Mouse (Mus musculus) kidney, postnatal 4 days (tissue): ENCODE measurements at regions not wholly inside any gene's neighbourhood (a gene's known extent, or its start where the extent isn't known, plus 50 kb on each side); places are given as distances from the start of the nearest gene placed in this dataset.
"Not testable (repeated sequence)": the region's sequence is repeated elsewhere in the genome, so short reads cannot be mapped to it uniquely, and the experiment has no call there.

ENCODE experiments used
- DNase-seq, 2 experiments: peaks; one replicate each; pipeline ENCODE4 v3.0.0; 2021; ENCODE audit warnings: mixed read lengths in 2 of 2

DNA sequence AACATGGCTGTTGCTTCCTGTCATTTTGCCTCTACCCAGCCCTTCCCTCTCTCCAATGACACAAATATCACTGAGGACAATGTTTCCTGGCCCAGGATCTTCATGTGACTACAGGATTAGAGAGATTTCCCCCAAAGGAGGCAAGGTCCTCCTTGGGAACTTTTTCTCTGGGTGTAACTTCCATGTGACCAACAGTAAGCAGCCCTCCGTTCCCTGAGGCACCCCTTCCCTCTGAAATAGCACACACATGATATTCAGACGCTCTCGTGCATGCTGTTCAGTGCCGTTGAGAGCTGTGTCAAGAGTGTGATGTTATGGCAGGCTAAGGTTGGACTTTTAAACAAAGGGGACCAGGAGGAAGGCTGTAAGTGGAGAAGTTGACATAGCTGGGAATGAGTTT lies 169.2 kb upstream of the Otx2 start:
- no peak for DNase-seq

DNA sequence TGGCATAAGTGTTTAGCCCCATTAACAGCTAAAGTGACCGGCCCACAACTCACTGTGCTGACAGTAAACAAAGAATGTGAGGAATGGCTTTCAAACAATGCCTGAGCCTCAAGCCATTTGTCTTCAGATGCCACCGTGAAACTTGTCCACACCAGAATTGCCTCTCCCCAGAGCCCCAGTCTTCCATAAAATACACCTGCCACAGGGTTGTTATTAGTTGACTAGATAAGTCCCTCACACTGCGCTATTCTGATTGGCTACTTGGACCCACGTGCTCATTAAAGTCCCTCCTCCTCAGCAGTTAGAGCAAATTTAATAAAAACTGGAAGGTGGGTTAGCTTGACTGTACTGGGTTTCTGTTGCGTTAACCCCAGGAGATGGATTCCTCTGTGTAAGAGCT lies 167.7 kb upstream of the Otx2 start:
- DNase-seq: no peak

DNA sequence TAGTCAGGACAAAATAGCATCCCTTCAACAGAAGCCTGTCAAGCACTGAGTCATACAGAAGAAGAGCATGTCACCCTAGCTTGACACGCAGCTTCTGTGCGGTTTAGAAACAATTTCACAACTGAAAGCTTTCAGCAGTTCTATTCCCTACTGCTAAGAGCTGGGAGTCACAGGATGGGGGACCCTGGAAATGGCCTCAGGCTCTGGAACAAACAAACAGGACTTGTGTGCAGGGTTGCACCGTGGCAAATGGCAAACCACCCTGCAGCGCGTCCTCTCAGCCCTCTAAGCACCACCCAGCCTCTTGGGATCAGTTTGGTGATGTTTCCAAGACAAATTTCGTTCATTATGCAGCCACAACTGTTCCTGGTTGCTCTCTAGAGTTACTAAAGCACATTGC lies 163.6 kb upstream of the Otx2 start:
- DNase-seq: no peak

DNA sequence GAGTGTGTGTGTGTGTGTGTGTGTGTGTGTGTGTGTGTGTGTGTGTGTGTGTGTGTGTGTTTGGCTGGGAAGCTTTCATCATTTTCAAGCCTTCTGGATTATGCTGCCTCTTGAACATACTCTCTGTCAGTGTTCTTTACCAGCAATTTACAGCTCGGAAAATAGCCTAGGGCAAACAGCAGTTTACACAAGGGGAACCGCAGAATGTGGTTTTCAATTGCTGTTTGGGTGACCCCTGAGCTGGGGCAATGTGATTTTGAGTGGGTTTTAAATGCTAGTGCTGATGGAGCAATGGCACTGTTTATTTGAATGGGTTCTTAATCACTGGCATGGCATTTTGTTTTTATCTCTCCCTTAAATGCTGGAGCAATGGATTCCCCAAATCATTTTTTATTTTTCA lies 162.5 kb upstream of the Otx2 start:
- DNase-seq: no peak

DNA sequence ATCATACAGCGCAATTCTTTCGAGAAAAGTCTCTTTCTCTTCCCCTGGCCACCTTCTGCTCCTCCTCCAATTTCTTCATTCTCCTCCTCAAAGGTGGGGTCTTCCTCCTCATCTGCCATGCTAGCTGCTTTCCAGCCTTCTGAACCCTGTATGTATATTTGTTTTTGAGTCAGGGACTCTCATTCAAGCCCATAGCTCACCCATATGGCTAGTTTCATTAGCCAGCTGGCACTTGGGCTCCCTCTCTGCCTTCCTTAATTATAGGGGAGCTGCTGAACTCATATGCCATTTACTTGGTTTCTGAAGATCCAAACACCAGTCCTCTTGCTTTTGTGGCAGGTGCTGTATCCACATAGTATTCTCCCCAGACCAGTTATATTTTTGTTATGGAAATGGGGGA lies 160.8 kb upstream of the Otx2 start:
- DNase-seq: no peak

DNA sequence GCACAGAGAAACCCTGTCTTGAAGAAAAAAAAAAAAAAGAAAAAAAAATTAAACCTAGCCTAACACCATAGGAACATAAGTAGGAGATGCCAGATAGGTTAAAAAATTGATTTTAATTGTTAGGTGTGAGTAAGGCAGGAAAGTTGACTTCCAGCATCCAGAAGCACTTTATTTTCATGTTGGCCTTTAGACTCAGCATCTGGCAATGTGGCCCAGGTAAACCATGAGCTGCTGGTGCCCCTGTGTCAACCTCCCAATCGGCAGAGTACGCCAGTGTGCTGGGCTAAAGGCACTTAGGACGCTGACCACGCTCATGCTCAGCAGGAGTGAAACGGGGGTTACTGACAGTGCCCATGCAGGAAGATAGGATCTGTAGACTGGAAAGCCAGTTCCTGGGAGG lies 152.8 kb upstream of the Otx2 start:
- no peak for DNase-seq

DNA sequence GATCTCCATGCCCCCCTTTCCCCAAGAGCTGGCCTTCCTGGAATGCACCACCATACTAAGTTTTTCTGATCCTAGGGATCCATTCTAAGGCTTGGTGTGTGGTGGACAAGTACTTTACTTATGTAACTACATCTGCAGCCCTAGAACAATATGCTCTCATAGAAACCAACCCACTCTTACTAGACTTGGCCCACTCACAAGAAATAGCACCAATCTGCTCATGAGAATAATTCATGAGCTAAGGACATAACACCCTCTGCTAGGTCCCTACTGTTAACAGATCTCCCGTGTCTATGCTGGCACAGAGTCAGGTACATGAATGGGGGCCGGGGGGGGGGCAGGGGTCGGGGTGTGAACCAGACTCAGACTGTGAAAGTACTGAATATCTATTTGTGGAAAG lies 150.8 kb upstream of the Otx2 start:
- no peak for DNase-seq

DNA sequence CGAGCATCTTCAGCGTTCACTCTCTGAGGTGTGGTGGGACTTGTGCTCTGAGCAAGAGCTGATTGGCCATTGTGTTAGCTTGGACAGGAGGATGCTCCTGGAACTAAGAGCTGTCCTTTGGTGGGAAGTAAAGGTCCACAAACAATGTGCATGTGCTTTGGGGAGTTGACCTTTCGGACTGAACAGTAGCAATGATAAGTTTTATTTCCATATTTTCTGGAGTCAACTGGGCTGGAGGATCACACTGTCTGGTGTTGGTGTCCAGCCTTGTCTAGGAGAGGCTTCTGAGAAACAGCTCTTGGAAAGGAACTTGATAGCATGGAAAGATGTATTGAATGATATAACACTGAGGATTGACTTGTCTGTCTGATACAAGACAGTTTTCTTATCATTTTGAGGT lies 142.3 kb upstream of the Otx2 start:
- DNase-seq: no peak

DNA sequence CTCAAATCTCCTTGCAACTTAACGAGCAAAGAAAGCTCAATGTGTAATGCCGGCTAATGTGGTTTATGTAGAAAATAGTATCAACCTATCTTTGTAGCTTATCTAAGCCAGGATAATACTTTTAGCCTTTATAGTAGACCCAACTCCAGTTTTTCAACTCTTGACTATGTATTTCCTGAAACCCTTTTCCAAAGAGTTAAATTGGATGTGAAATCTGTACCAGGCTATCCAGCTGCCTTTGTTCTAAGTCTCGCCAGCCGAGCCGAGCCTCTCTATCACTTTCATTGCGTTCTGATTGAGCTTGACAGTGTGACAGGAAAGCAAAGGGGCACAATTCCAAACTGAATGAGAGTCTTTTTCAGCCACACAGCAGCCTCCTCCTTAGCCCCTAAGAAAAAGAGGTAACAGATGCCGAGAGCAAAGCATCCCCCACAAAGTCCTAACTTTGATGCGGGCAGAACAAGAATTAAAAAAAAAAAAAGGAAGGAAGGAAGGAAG lies 141.7 kb upstream of the Otx2 start:
- no peak for DNase-seq

DNA sequence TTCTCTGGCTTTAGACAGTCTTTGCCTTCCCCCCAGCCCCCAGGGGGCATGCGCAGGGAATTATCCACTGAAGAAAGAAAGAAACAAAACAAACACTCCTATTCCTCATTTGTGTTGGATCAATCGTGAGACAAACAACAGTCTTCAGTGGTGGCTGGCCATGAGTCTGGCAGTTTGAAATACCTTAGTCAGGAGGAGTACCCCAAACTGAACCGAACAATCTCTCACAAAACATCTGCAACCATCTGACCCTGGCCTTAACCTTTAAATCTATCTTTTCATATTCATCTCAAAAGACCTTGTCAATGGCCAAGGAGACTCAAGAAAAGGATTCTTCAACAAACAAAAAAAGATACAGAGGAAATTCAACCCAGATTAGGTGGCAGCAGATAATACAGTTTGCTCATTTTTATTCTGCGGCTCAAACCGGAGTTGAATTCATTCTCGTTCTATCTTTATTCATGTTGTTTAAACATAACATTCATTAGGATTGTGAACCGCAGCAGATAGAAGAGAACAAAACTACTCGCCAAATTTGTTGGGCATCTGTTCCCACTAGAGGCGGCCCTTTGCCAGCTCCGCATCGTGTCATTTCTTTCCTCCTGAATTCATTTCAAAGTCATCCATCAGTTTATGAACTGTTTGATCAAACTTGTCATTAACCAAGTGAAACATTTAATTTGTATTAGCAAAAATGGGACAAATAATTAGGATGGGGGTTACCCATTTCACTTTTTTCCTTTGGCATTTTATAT lies 139.3 kb upstream of the Otx2 start:
- no peak for DNase-seq

DNA sequence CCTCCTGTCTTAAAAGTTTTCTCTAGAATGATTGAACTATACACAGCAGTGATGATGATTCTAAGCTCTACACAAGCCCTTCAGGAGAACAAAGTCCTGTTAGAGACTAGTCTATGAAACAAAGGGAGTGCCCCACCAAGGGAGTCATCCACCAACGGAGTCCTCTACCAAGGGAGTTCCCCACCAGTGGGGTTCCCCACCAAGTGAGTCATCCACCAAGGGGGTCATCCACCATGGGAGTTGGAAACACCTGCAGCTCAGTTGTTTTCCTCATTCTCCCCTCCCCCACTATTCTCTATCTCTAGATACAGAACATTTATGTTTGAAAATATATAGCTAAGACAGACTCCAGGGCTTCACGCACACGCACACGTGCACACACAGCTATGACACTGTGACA lies 130.5 kb upstream of the Otx2 start:
- DNase-seq: no peak

DNA sequence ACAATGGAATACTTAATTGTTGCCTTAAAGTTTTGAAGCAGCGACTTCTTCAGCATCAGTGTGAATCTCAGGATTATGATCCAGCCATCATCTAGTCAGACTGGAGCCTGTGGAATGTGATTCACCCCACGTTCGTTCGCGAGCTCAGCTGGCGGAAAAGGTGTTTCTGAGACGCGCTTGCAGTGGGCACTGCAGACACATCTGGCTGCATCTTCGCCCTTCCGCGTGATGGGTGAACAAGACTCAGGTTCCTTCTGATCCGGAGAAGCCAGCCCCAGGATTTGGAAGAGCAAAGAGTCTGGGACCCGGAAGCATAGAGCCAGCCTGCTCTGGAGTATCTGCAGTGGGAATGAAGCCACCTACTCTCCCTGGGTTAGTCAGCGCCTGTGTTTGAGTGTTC lies 127.7 kb upstream of the Otx2 start:
- no peak for DNase-seq

DNA sequence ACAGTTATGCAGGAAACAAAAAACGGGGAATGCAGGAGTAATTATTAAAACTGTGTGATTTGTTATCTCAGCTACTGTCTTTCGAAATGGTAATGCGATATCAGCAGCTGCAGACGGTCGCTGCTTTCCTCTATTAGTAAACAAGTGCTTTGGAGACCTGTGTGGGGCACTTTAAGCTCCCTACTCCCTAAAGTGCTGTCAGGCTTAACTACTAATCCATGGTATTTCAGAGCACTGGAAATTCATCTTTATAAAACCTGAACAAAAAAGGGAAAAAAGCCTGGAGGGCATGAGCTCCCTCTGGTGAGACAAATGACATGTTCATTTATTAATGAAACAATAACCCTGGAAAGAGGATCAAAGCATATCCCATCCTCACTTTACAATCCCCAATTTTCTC lies 127.2 kb upstream of the Otx2 start:
- no peak for DNase-seq

DNA sequence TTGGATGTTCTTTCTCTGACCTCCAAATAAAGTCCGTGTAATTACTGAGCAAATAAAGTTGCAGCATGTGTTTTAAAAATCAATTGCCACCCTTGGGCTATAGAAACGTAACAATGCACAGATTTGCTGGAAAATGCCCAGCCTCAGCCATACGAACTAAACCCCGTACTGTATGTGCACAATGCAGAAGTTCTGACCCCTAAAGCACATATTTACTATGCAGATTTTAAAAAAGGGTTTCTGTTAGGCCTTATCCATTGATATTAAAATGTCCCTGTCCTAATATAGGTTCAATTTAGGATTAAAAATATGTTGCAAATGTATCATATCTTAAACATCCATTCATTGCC lies 126.5 kb upstream of the Otx2 start:
- no peak for DNase-seq

DNA sequence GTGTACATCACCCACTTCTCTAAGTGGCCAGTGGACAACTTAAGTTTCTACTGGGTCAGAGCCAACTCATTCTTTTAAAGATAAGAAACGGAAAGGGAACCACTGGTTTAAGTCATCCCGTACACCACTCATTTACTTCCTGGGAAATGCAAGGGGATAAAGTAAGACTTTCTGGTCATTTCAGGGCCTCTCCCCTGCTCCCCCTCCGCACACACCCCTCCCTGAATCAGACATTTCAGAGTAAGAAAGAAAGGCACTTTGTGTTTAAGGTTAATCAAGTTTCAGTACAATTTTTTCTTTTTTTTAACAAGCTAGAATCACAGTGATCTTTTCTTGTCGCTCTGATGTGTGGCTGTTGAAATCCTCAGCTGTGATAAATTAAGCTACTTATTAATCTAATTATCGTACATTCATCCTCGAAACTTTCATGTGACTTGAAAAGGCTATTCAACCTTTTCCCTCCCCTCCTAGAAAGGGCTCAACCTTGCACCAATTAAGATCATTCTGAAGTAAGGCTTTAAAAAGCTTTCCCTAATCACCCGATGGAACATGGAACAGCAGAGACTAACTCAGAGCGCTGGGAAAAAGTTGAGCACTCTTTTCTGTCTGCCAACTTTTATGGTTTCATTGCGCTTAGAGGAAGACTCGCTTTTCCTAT lies 126.0 kb upstream of the Otx2 start:
- no peak for DNase-seq

DNA sequence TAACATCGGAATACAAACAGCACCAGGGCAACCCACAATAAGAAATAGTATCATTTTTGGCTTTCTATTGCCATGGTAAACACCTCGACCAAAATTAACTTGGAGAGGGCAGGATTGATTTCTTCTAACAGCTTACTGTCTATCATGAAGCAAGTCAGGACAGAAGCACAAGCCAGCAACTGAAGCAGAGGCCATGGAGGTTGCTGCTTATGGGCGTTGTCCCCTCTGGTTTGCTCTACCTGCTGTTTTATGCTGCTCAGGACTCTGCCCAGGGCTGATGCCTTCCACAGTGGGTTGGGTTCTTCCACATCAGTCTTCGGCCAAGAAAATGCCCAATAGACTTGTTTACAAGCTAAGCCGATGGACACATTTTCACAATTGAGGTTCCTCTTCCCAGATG lies 117.9 kb upstream of the Otx2 start:
- no peak for DNase-seq

DNA sequence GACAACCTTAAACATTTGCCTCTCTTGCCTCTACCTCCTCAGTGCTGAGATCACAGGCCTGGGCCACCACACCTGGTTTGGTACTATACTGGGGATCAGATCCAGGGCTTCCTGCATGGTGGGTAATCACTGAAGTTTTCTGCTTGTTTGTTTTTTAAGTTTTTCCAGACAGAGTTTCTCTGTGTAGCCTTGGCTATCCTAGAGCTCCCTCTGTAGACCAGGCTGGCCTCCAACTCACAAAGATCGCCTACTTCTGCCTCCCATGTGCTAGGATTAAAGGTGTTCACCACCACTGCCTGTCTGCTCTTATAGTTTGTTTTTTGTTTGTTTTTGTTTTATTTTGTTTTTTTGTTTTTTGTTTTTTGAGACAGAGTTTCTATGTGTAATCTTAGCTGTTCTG lies 105.7 kb upstream of the Otx2 start:
- DNase-seq: no peak

DNA sequence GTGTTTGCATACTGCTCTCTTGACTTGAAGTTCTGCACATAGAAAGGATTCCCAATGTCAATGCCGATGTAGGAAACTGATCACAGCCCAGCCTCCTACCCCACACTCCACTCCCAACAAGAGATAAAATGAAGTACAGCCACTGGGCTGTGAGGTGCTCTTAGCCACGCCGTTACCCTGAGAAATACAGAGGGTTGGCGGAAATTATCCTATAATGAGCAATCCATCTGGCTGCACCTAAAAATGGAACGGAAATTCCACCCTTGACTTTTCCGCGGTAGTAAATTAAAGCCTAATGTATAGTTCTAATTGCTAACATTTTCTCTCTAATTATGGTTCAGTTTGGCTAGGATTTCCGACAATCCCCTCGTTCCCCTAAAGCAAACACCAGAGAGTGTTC lies 97.2 kb upstream of the Otx2 start:
- no peak for DNase-seq

DNA sequence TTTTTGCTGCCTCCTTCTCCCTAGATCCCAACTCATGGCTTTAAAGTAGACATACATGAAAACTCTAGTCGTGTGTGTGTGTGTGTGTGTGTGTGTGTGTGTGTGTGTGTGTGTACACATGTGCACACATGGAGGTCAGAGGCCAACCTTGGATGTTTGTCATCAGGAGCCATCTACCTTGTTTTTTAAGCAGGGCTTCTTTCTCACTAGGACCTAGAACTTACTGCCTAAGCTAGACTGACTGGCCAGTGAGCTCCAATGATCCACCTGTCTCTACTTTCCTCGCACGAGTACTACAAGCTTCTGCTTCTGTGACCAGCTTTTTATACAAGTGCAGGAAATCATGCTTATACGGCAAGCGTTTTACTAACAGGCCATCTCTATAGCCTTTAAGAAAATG lies 89.1 kb upstream of the Otx2 start:
- DNase-seq: no peak

DNA sequence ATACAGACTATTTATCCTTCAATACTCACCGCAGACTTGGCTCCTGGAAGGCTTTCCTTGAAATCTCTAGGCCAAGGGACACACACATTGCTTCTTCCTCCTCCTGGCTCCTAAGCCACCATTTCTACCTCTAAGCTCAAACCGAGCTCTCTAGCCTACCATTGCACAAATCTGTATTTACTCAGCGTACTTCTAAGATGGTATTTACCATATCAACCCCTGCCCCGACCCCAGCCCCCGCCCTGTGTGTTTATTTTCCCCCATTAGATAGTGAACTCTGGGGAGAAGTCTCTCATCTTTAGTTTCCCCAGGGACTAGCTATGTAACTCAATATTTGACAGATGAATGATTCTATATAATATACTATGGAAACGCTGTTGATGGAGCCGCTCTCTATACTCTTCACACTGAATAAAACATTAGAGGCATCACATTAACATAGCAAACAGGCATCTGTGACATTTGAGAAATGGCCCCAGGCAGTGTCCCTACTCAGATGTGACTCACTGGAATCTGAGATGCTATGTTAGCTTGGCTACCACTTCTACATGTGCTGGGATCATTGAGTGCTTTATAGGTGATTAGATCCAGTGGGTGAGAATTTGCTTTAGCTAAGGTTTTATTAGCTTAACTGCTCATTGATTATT lies 87.5 kb upstream of the Otx2 start:
- no peak for DNase-seq

DNA sequence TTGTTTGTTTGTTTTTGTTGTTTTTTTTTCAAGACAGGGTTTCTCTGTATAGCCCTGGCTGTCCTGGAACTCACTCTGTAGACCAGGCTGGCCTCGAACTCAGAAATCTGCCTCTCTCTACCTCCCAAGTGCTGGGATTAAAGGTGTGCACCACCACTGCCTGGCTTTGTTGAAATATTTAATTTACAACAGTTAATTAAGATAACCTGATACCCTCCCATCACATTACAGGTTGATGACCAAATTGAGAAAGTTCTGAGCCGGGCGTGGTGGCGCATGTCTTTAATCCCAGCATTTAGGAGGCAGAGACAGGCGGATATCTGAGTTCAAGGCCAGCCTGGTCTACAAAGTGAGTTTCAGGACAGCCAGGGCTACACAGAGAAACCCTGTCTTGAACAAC lies 81.5 kb upstream of the Otx2 start:
- not testable (repeated sequence) for DNase-seq

DNA sequence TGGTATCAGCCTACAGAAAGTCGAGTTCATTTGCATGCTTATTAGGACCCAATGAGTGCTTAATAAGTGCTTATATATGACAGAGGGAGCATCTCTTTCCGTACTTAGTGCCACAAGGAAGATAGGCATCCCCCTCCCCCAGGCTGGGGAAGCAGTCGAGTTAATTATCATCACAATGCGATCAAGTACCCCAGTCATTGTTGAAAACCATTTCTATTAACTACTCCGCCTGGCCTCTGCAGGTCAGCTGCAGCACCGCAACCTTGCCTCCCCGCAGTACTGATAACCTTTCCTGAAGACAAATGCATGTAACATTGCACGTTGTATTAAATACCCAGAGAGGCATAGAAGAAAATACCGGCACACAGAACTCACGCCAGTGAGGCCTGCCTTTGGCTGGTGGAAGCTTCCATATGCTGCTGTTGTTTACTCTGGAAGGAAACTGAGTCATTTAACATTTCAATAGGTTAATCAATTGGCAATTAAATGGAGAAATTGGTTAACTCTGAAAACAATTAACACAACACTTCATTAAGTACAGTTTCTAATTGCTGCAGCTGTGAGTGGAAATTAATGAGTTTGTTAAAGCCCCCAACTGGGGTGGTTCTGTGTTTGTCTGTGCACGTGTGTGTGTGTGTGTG lies 80.6 kb upstream of the Otx2 start:
- no peak for DNase-seq

DNA sequence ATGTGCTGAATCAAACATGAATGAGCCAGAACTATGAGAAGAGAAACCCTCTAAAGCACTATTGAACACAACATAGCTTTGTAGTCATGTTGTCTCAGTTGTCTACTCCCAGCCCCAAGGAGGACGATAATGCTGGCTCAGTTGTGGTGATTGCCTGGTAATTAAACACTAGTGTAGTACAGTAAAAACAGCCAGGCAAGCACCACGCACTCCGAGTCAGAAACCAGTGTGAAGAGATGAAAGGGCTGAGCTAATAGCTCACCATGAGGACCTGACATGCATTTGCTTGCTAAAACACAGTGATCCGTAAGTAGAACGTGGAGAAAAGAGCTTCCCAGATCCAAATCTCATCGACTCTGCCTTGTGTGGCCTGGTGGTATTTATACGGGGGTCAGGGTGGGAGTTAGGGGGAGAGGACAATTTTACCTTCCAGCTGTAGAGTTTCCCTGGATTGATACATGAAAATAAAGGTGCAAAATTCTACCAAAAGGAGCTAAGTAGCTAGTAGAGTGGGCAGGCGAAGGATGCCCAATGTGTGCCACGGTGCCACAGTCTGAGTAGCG lies 80.0 kb upstream of the Otx2 start:
- no peak for DNase-seq

DNA sequence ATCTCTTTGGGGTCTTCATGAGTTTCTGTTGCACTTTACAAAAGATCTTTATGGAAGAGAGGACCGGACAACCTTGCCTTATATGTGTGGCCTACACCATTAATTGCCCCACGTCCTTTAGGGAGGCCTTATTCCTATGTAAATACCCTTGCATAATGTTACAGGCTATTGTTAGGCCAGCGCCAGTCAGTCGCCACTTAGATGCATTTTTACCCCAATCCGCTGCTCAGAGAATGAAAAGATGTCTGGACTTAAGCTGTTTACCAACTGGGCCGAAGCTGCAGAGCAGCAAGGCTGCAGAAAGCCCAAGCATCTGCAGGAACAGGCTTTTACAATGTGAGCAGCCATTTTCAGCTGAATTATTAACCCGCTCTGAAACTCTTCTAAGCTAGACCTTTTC lies 79.5 kb upstream of the Otx2 start:
- DNase-seq: no peak
